Comparison of ENCODE assay signal across 9 mouse cellular contexts in the genomic region with DNA sequence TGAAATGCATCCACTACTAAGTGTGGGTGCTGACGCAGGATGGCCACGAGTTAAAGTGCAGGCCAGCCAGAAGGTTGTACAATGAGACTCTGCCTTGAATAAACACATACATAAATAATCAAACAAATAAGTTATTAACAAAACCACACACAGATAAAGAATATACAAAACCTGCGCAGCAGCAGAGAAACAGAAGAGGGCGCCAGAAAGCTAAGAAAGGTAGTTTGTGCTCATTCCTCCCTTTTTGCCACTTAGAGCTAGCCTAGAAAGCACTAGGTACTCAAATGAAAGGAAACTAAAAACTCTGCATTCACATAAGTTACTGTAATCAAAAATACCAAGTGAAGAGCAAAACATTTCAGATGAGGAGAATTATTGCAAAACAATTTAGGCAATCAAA. TPM values are rescaled to one million over a fixed set of nuclear protein-coding genes. Genes with fewer than 3 reads are reported as not detected.
DNase-seq lines count a peak whose midpoint lies in the region; ATAC-seq and TF ChIP-seq lines count a peak whose summit lies in the region.
"Had no signal": no experiment of that assay in that cellular context is flagged by ENCODE, and none has a peak within 500 bp of the region (broad histone marks: within the 10 kb centered on the region; RNA-seq: fewer than 3 reads in every experiment).

No protein-coding gene starts in this region.

- no peak overlapping the region for H3K4me2 ChIP-seq in intestine, embryonic 14.5 days (ENCODE audit: low read length)
- H3K4me2 ChIP-seq in intestine, embryonic 16.5 days (ENCODE audit: low read depth, low read length): no peak overlapping the region
- peak overlapping the region; percentile 38; the same call in 1 of the 2 replicates for H3K4me2 ChIP-seq in CH12.LX (ENCODE audit: insufficient read depth, low read depth, poor library complexity, severe bottlenecking)

- H3K9ac ChIP-seq in intestine, embryonic 14.5 days (ENCODE audit: low read length): no peak overlapping the region
- H3K9ac ChIP-seq in intestine, embryonic 16.5 days (ENCODE audit: low read depth, low read length): no peak overlapping the region
- no peak overlapping the region for H3K9ac ChIP-seq in CH12.LX (ENCODE audit: insufficient read depth, low read depth)

- no peak for ATAC-seq in intestine, embryonic 14.5 days (replicated peaks; ENCODE audit: low FRiP score, low TSS enrichment, low read depth)
- no peak for ATAC-seq in intestine, embryonic 16.5 days
- peak; percentile 92 for ATAC-seq in megakaryocyte-erythroid progenitor cell, adult 5-6 weeks (replicated peaks; ENCODE audit: low FRiP score, low TSS enrichment, poor library complexity, severe bottlenecking)

- no peaks in the 10 kb centered on the region for H3K4me1 ChIP-seq in intestine, embryonic 14.5 days (replicated peaks; ENCODE audit: control insufficient read depth, insufficient read depth, low read length)
- no peaks in the 10 kb centered on the region for H3K4me1 ChIP-seq in intestine, embryonic 16.5 days (ENCODE audit: control insufficient read depth, insufficient read depth, low read length)
- no peaks in the 10 kb centered on the region for H3K4me1 ChIP-seq in CH12.LX (ENCODE audit: control insufficient read depth in 1 of 2, insufficient read depth in 2 of 2)

- H3K27ac ChIP-seq in intestine, embryonic 14.5 days (ENCODE audit: low read depth): no peak overlapping the region
- H3K27ac ChIP-seq in intestine, embryonic 16.5 days (ENCODE audit: low read length): no peak overlapping the region
- no peak overlapping the region for H3K27ac ChIP-seq in CH12.LX (ENCODE audit: insufficient read depth, low read depth)
- H3K27ac ChIP-seq: macrophage had no signal

- TF ChIP-seq EP300 in CH12.LX (IDR thresholded peaks at IDR 0.05; ENCODE audit: low read length): no peak

- no peaks in the 10 kb centered on the region for H3K36me3 ChIP-seq in intestine, embryonic 14.5 days (ENCODE audit: control insufficient read depth, insufficient read depth, low read length)
- H3K36me3 ChIP-seq in intestine, embryonic 16.5 days (ENCODE audit: control insufficient read depth, insufficient read depth, low read length): no peaks in the 10 kb centered on the region
- H3K36me3 ChIP-seq in CH12.LX (replicated peaks in 1 of 2; ENCODE audit: control insufficient read depth in 1 of 2, insufficient read depth in 1 of 2, low read length in 1 of 2): no peaks in the 10 kb centered on the region

- peak; percentile 62 for DNase-seq in intestine, embryonic 14.5 days (ENCODE audit: low spot score)
- peak; percentile 59 for DNase-seq in CH12.LX (ENCODE audit: extremely low read depth)
- DNase-seq in adrenal gland, postnatal 10 days: peak; percentile 69
- peak; percentile 36 for DNase-seq in fibroblast of lung, adult 2 months (ENCODE audit: low read depth)
- DNase-seq in layer of hippocampus, adult 18-20 months (ENCODE audit: low spot score in 2 of 2): peak; percentile 10 to 78
- DNase-seq in thymus, postnatal 25 days: peak; percentile 43

- TF ChIP-seq RAD21 in CH12.LX (IDR thresholded peaks at IDR 0.05; ENCODE audit: low read depth, low read length): peak; percentile 91

- dilution Hi-C loops in CH12.LX (cut with MboI; ENCODE audit: extremely low pct_ligation_motif_present, extremely low pct_unique_long_range_greater_than_20kb, low sequenced_read_pairs): no loop called here

- H3K79me2 ChIP-seq in CH12.LX (replicated peaks; ENCODE audit: control insufficient read depth, extremely low read depth, insufficient read depth, poor library complexity, severe bottlenecking): no peaks in the 10 kb centered on the region

- no peak for TF ChIP-seq POLR2A in CH12.LX (IDR thresholded peaks at IDR 0.05; ENCODE audit: low read depth, low read length)

- TF ChIP-seq CTCF in CH12.LX (conservative IDR thresholded peaks at IDR 0.05 in 1 of 2, IDR thresholded peaks at IDR 0.05 in 1 of 2; ENCODE audit: low read depth in 2 of 2, low read length in 2 of 2): peak; percentile 44 to 90; a peak in 3 of 4 replicates

- in situ Hi-C loops in CH12.LX (cut with MboI; ENCODE audit: low pct_ligation_motif_present, low pct_unique_long_range_greater_than_20kb, low sequenced_read_pairs): loop anchor here (5.0 kb wide), 1 partner anchor 84 kb away; no protein-coding TSS in a partner anchor

- H3K27me3 ChIP-seq in intestine, embryonic 14.5 days (replicated peaks; ENCODE audit: control insufficient read depth, insufficient read depth, low read length): no peaks in the 10 kb centered on the region
- no peaks in the 10 kb centered on the region for H3K27me3 ChIP-seq in intestine, embryonic 16.5 days (replicated peaks; ENCODE audit: control insufficient read depth, insufficient read depth, low read length)
- no peaks in the 10 kb centered on the region for H3K27me3 ChIP-seq in CH12.LX (replicated peaks)

- 35% methylated on average over 4 of the region's 4 CpGs for WGBS in intestine, embryonic 14.5 days
- WGBS in intestine, embryonic 16.5 days: 27% methylated on average over 4 of the region's 4 CpGs

- H3K4me3 ChIP-seq in intestine, embryonic 14.5 days (ENCODE audit: low read depth, low read length): no peak overlapping the region
- H3K4me3 ChIP-seq in intestine, embryonic 16.5 days (ENCODE audit: low read length): no peak overlapping the region
- H3K4me3 ChIP-seq in CH12.LX (replicated peaks in 1 of 3; ENCODE audit: low read depth in 2 of 3, low read length in 2 of 3, poor library complexity in 1 of 3): no peak overlapping the region

- H3K9me3 ChIP-seq in intestine, embryonic 14.5 days (ENCODE audit: control insufficient read depth, low read length): no peaks in the 10 kb centered on the region
- no peaks in the 10 kb centered on the region for H3K9me3 ChIP-seq in intestine, embryonic 16.5 days (ENCODE audit: control insufficient read depth, low read length)
- H3K9me3 ChIP-seq in CH12.LX (replicated peaks; ENCODE audit: low read length): no peaks in the 10 kb centered on the region

TF ChIP-seq in CH12.LX, 34 proteins besides CTCF, POLR2A, EP300 and RAD21:
- TF ChIP-seq MAZ (IDR thresholded peaks at IDR 0.05; ENCODE audit: low read depth, low read length) (no peak), KAT2A (IDR thresholded peaks at IDR 0.05; ENCODE audit: insufficient replicate concordance, low read length) (no peak), HCFC1 (IDR thresholded peaks at IDR 0.05; ENCODE audit: low read depth, low read length) (no peak), MAFK (IDR thresholded peaks at IDR 0.05; ENCODE audit: insufficient replicate concordance, low read length) (no peak), SMC3 (IDR thresholded peaks at IDR 0.05; ENCODE audit: low read depth, low read length) (peak; percentile 81), ZC3H11A (IDR thresholded peaks at IDR 0.05; ENCODE audit: low read depth, low read length) (peak; percentile 71), JUND (conservative IDR thresholded peaks at IDR 0.05; ENCODE audit: low read depth, low read length) (no peak)

RNA-seq across cellular contexts. Expression of a gene that starts 21.4 kb away (rescaled TPM):
- 9.0 and 10.8 TPM in 2 replicates for polyA plus RNA-seq in intestine, embryonic 14.5 days (2014; fragmentation: Nextera tagmentation; extraction: Ambion mirVana)
- 9.5 and 9.7 TPM in 2 replicates for polyA plus RNA-seq in intestine, embryonic 16.5 days (2015; fragmentation: Nextera tagmentation; extraction: Ambion mirVana)
- total RNA-seq in CH12.LX (2012; rRNA removed) (15.4 and 16.4 TPM in 2 replicates), CH12.LX (2014; rRNA removed) (29.1 and 32.6 TPM in 2 replicates)
- polyA plus RNA-seq in CH12.LX (2012; ENCODE audit: insufficient read length, low read depth): 18.3 and 20.0 TPM in 2 replicates
- 10 to 100 TPM; 15.3 to 20.9 TPM for total RNA-seq in adrenal gland, postnatal 10 days (2021)
- 1 to 10 TPM; 7.2 to 9.6 TPM for total RNA-seq in layer of hippocampus, adult 18-20 months (2021)
- total RNA-seq in megakaryocyte-erythroid progenitor cell, adult 5-6 weeks (2014; fragmentation: Nextera tagmentation): 2.3 and 7.4 TPM in 2 replicates
- 10.7 and 13.3 TPM in 2 replicates for total RNA-seq in megakaryocyte-erythroid progenitor cell, adult 5-6 weeks (2017)

RNA-seq across cellular contexts. Expression of a gene that starts 37.6 kb away (rescaled TPM):
- 48.1 and 49.8 TPM in 2 replicates for polyA plus RNA-seq in intestine, embryonic 14.5 days (2014; fragmentation: Nextera tagmentation; extraction: Ambion mirVana)
- polyA plus RNA-seq in intestine, embryonic 16.5 days (2015; fragmentation: Nextera tagmentation; extraction: Ambion mirVana): 26.6 and 33.2 TPM in 2 replicates
- total RNA-seq in CH12.LX (2012; rRNA removed): 4.3 and 6.0 TPM in 2 replicates
- total RNA-seq in CH12.LX (2014; rRNA removed): 10.7 and 11.6 TPM in 2 replicates
- polyA plus RNA-seq in CH12.LX (2012; ENCODE audit: insufficient read length, low read depth): 12.3 and 13.2 TPM in 2 replicates
- 10 to 100 TPM; 42.2 to 56.5 TPM for total RNA-seq in adrenal gland, postnatal 10 days (2021)
- 10 to 100 TPM; 40.4 to 42.5 TPM for total RNA-seq in layer of hippocampus, adult 18-20 months (2021)
- total RNA-seq in megakaryocyte-erythroid progenitor cell, adult 5-6 weeks (2014; fragmentation: Nextera tagmentation): 14.5 and 22.5 TPM in 2 replicates
- total RNA-seq in megakaryocyte-erythroid progenitor cell, adult 5-6 weeks (2017): 8.2 and 14.3 TPM in 2 replicates
